Mouse (Mus musculus) activated CD4-positive, CD25-positive, alpha-beta regulatory T cell, adult 4 months (primary cell): Measurements from ENCODE around the gene Lrrk1. TPM values are rescaled to one million over a fixed set of nuclear protein-coding genes. Genes with fewer than 3 reads are reported as not detected.
A peak's percentile ranks its signal among the peaks of the same experiment; 100 is the strongest.

ENCODE experiments used
- ATAC-seq: one replicate; pipeline ENCODE4 v1.8.0; 2017
- polyA plus RNA-seq, 2 experiments: library from polyadenylated mRNA; unstranded; fragments of 100-300 nt; shearing (Covaris generic); gene quantifications; one replicate each; pipeline ENCODE4 v1.2.1; 2017

The Lrrk1 gene
- polyA plus RNA-seq, 2 experiments from 2014 or later, result 1.2 to 2.6 TPM

- ATAC-seq, result no peak
Measured at GRCm38 (mm10) chr7:66336955-66337354, 51.2 kb downstream of the Lrrk1 start.

GRCm38 (mm10) chr7:66333906-66334500 lies 54.1 kb downstream of the Lrrk1 start:
- ATAC-seq, result no peak

GRCm38 (mm10) chr7:66332340-66332739 lies 55.8 kb downstream of the Lrrk1 start:
- no peak for ATAC-seq

GRCm38 (mm10) chr7:66330610-66331009 lies 57.5 kb downstream of the Lrrk1 start:
- ATAC-seq, result no peak

- ATAC-seq, result no peak
Measured at GRCm38 (mm10) chr7:66327516-66327915, 60.6 kb downstream of the Lrrk1 start.

GRCm38 (mm10) chr7:66325419-66326053 lies 62.6 kb downstream of the Lrrk1 start:
- no peak for ATAC-seq

GRCm38 (mm10) chr7:66323252-66324015 lies 64.7 kb downstream of the Lrrk1 start:
- ATAC-seq, result no peak

- ATAC-seq, result no peak
Measured at GRCm38 (mm10) chr7:66320996-66321395, 67.2 kb downstream of the Lrrk1 start.

GRCm38 (mm10) chr7:66318147-66318546 lies 70.0 kb downstream of the Lrrk1 start:
- no peak for ATAC-seq

- ATAC-seq, result no peak
Measured at GRCm38 (mm10) chr7:66310670-66311656, 77.2 kb downstream of the Lrrk1 start.

- ATAC-seq, result no peak
Measured at GRCm38 (mm10) chr7:66309950-66310669, 78.0 kb downstream of the Lrrk1 start.

- ATAC-seq, result no peak
Measured at GRCm38 (mm10) chr7:66309240-66309949, 78.8 kb downstream of the Lrrk1 start.

GRCm38 (mm10) chr7:66308581-66309239 lies 79.4 kb downstream of the Lrrk1 start:
- ATAC-seq, result no peak

- no peak for ATAC-seq
Measured at GRCm38 (mm10) chr7:66307791-66308190, 80.4 kb downstream of the Lrrk1 start.

- no peak for ATAC-seq
Measured at GRCm38 (mm10) chr7:66305714-66306198, 82.4 kb downstream of the Lrrk1 start.

GRCm38 (mm10) chr7:66304993-66305713 lies 83.0 kb downstream of the Lrrk1 start:
- no peak for ATAC-seq

GRCm38 (mm10) chr7:66303922-66304660 lies 84.1 kb downstream of the Lrrk1 start:
- no peak for ATAC-seq

- ATAC-seq, result no peak
Measured at GRCm38 (mm10) chr7:66301486-66301885, 86.7 kb downstream of the Lrrk1 start.

- peak; percentile 70 for ATAC-seq
Measured at GRCm38 (mm10) chr7:66300680-66301079, 87.5 kb downstream of the Lrrk1 start.
